Mouse (Mus musculus) heart, embryonic 12.5 days (tissue): ENCODE results near the gene BC052040. TPM values are rescaled to one million over a fixed set of nuclear protein-coding genes. Genes with fewer than 3 reads are reported as not detected.
A peak's percentile ranks its signal among the peaks of the same experiment; 100 is the strongest.

ENCODE experiments used
- ATAC-seq: fragments of 200-750 bp; cut with Nextera tagmentation; 2 replicates; pipeline ENCODE4 v1.8.0; 2017; ENCODE audit warnings: moderate TSS enrichment, moderate library complexity; ENCODE audit not compliant: insufficient number of reproducible peaks, low FRiP score
- H3K27ac ChIP-seq: fragments of 300-500 bp; sonication (generic); 2 replicates; pipeline ENCODE4 v1.5.1; 2016; ENCODE audit warnings: mild to moderate bottlenecking, moderate library complexity; ENCODE audit not compliant: poor library complexity, severe bottlenecking
- H3K27me3 ChIP-seq: fragments of 300-500 bp; sonication (generic); replicated peaks from 2 replicates; pipeline ENCODE4 v1.6.1; 2016; ENCODE audit warnings: mild to moderate bottlenecking, moderate library complexity
- H3K36me3 ChIP-seq: fragments of 300-500 bp; sonication (generic); 2 replicates; pipeline ENCODE4 v1.6.1; 2016; ENCODE audit warnings: mild to moderate bottlenecking, moderate library complexity
- H3K4me1 ChIP-seq: fragments of 300-500 bp; sonication (generic); replicated peaks from 2 replicates; pipeline ENCODE4 v1.6.1; 2016; ENCODE audit warnings: mild to moderate bottlenecking
- H3K4me2 ChIP-seq: fragments of 300-500 bp; sonication (generic); 2 replicates; pipeline ENCODE4 v1.6.1; 2016; ENCODE audit warnings: mild to moderate bottlenecking, moderate library complexity
- H3K4me3 ChIP-seq: fragments of 300-500 bp; sonication (generic); 2 replicates; pipeline ENCODE4 v1.5.1; 2016; ENCODE audit warnings: mild to moderate bottlenecking
- H3K9ac ChIP-seq: fragments of 300-500 bp; sonication (generic); 2 replicates; pipeline ENCODE4 v1.6.1; 2016; ENCODE audit warnings: mild to moderate bottlenecking, moderate library complexity
- H3K9me3 ChIP-seq: fragments of 300-500 bp; sonication (generic); replicated peaks from 2 replicates; pipeline ENCODE4 v1.6.1; 2016; ENCODE audit warnings: mild to moderate bottlenecking, moderate library complexity
- WGBS: fragments of 180-500 bp; shearing (Covaris S2); methylation state at CpG from one replicate; pipeline ENCODE4 v1.1.7; 2016; 5-methylcytosine and 5-hydroxymethylcytosine counted together
- polyA plus RNA-seq: library from polyadenylated mRNA; unstranded; fragments of >200 nt; fragmentation: Nextera tagmentation; extraction: Ambion mirVana; gene quantifications from 2 replicates; pipeline ENCODE4 v1.2.1, GENCODE M21; 2016

Gene BC052040
- polyA plus RNA-seq, 1 experiment from 2014 or later = 18.4 TPM

DNA sequence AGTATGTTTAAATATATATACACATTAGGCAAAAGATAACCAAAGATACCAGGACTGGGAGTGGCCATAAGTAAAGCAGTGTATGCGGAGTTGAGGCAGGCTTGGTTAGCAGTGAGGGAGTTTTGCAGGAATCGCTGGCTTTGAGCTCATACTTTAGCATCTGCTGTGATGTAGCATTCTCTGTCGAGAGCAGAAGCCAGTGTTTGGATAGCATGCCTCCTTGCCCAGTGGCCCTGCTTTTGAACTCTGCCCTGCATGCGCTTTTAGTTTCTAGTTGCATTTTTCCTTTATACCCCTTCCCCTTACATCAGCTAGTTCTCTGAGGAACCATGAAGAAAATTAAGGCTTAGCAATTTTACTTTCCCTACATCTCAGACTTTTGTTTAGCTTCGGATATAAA, 136.0 kb downstream of the BC052040 start:
- peaks cover 17% of the 10 kb centered on the region for H3K36me3 ChIP-seq
- no peak for ATAC-seq
- H3K9ac ChIP-seq = no peak overlapping the region
- peaks cover 11% of the 10 kb centered on the region for H3K9me3 ChIP-seq
- H3K4me3 ChIP-seq = no peak overlapping the region
- 70% methylated on average over 5 of the region's 5 CpGs for WGBS
- H3K27ac ChIP-seq = no peak overlapping the region
- no peak overlapping the region for H3K4me2 ChIP-seq
- no peaks in the 10 kb centered on the region for H3K4me1 ChIP-seq
- H3K27me3 ChIP-seq = no peaks in the 10 kb centered on the region

DNA sequence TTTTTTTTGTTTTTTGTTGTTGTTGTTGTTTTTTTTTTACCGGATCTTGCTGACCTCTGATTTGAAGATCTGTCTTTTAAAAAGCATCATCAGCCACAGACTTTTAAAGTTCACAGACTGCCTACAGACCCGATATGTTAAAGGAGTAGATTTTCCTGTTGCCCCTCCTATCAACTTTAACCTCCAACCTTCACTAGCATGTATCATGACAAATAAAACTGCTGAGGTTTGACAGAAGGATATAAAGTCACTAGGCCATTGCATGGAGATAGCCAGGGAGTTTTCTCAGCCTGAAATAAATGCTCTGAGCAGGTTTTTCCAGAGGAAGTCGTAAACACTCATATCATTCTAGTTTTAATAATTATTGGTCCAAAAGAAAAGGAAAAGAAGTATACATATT, 136.5 kb downstream of the BC052040 start:
- no peak overlapping the region for H3K4me3 ChIP-seq
- no peaks in the 10 kb centered on the region for H3K27me3 ChIP-seq
- H3K4me2 ChIP-seq = no peak overlapping the region
- peaks cover 17% of the 10 kb centered on the region for H3K36me3 ChIP-seq
- no peak for ATAC-seq
- no peak overlapping the region for H3K27ac ChIP-seq
- WGBS = 75% methylated on average over 3 of the region's 3 CpGs
- no peaks in the 10 kb centered on the region for H3K4me1 ChIP-seq
- no peak overlapping the region for H3K9ac ChIP-seq
- peaks cover 11% of the 10 kb centered on the region for H3K9me3 ChIP-seq

DNA sequence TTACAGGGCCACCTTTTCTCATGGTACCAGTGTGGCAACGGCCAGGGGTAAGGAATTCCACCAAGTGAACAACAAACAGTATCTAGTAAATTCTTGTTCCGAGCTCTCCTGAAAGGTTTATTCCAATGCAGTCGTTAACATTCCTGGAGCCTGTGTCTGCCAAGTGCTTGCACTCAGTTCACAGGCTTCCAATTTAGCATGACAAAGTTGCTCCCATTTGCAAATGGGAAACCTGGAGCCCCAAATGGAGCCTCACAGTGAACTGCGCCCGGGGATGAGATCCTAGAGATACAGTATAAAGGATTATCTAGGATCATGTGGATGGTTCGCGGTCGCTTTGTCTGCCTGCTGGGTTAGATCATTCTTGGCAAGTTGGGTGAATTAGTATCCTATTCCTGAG, 141.9 kb downstream of the BC052040 start:
- H3K27me3 ChIP-seq = no peaks in the 10 kb centered on the region
- H3K9me3 ChIP-seq = peaks cover 11% of the 10 kb centered on the region
- H3K36me3 ChIP-seq = peaks cover 21% of the 10 kb centered on the region
- H3K27ac ChIP-seq = no peak overlapping the region
- no peak overlapping the region for H3K4me3 ChIP-seq
- peaks cover 5% of the 10 kb centered on the region for H3K4me1 ChIP-seq
- H3K4me2 ChIP-seq = no peak overlapping the region
- ATAC-seq = no peak
- 34% methylated on average over 8 of the region's 8 CpGs for WGBS
- no peak overlapping the region for H3K9ac ChIP-seq

DNA sequence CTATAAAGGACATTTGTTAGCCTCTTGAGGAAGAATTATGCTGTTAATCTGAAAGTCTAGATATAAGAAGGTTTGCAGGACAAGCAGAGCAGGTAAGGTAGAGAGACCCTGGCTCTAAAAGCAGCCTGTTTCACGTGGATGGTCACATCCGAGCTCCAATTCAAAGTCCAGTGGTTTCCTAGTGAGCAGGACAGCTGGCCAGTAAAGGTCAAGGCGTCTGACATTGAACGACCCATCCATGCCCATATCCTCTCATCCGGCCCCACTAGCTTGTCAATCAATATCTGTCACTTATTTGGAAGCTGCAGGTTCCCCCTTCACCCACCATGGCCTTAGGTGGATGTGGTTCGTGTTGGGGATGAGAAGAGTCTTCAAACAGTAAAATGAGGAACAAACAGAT, 142.7 kb downstream of the BC052040 start:
- WGBS = 74% methylated on average over 6 of the region's 6 CpGs

DNA sequence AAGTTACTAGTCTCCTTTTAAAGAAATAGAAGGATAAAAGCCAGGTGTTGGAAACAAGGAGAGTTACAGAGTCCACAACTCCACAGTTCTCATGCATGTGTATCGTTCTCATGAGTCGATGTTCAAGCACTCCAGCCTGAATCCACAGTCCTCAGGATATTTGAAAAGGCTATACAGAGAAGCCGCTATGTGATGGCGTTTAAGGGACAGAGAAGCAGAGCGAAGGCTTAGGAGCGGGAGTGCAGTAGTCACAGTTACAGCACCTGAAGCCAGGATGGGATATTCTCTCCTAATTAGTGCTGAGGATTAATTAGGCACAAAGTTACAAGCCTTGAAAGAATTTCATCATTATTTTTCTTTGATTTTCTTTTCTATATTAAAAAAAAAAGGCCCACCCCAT, 143.2 kb downstream of the BC052040 start:
- Histone ChIP-seq H3K9me3 (peaks cover 8% of the 10 kb centered on the region), H3K27me3 (no peaks in the 10 kb centered on the region), H3K4me3 (no peak overlapping the region), H3K36me3 (peaks cover 18% of the 10 kb centered on the region), H3K9ac (no peak overlapping the region), H3K4me2 (no peak overlapping the region), H3K4me1 (peaks cover 10% of the 10 kb centered on the region), H3K27ac (no peak overlapping the region)
- 85% methylated on average over 6 of the region's 6 CpGs for WGBS
- no peak for ATAC-seq

More for the DNA sequence above, 142.7 kb downstream of the BC052040 start:
- no peak overlapping the region for H3K4me3 ChIP-seq
- no peaks in the 10 kb centered on the region for H3K27me3 ChIP-seq
- peaks cover 21% of the 10 kb centered on the region for H3K36me3 ChIP-seq
- no peak for ATAC-seq
- H3K4me1 ChIP-seq = peaks cover 10% of the 10 kb centered on the region
- peaks cover 11% of the 10 kb centered on the region for H3K9me3 ChIP-seq
- no peak overlapping the region for H3K9ac ChIP-seq
- no peak overlapping the region for H3K4me2 ChIP-seq
- H3K27ac ChIP-seq = no peak overlapping the region

DNA sequence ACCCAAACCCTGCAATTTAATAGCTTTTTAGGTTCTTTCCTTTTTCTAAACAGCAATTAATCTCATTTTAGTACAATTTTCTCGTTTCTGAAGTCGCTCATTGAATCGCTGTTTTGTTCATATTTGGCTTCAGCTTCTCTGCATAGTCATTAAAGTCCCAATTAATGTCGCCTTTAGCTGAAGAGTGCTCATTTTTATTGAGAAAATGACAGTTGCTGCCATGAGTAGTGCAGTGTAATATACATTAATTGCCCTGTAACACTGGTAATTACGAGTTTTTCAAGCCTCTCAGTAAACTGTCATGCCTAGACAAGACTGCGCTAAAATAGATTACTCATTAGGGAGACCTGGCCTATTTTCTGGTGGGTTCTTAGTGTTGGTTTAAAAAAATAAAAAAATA, 144.0 kb downstream of the BC052040 start:
- 91% methylated on average over 6 of the region's 6 CpGs for WGBS
- H3K4me3 ChIP-seq = no peak overlapping the region
- no peak overlapping the region for H3K27ac ChIP-seq
- H3K27me3 ChIP-seq = no peaks in the 10 kb centered on the region
- no peak for ATAC-seq
- no peak overlapping the region for H3K4me2 ChIP-seq
- H3K9ac ChIP-seq = no peak overlapping the region
- peaks cover 5% of the 10 kb centered on the region for H3K9me3 ChIP-seq
- peaks cover 14% of the 10 kb centered on the region for H3K36me3 ChIP-seq
- peaks cover 14% of the 10 kb centered on the region for H3K4me1 ChIP-seq

DNA sequence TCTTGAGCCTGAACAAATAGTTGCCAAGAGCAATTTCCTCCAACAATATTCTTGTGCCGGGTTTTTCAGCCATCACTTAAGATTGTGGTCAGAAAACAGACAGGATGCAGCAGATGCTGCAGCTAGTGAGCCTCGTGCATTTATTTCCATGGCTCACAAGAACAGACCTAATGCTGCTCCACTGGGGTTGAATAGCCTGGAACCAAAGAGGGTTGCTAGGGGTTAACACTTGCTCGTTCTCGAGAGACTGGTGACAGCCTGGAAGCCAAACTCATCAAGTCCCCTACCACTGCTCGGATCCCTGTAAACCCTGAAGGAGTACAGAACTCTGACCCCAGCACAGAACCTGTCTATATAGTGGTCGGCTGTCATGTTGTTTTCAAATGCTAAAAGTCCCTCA, 144.4 kb downstream of the BC052040 start:
- H3K27me3 ChIP-seq = no peaks in the 10 kb centered on the region
- WGBS = 41% methylated on average over 6 of the region's 6 CpGs
- H3K9me3 ChIP-seq = peaks cover under 1% of the 10 kb centered on the region; the same call in 1 of the 2 replicates
- H3K4me1 ChIP-seq = peaks cover 19% of the 10 kb centered on the region
- no peak for ATAC-seq
- no peak overlapping the region for H3K9ac ChIP-seq
- no peak overlapping the region for H3K4me2 ChIP-seq
- H3K27ac ChIP-seq = no peak overlapping the region
- H3K36me3 ChIP-seq = peaks cover 10% of the 10 kb centered on the region
- H3K4me3 ChIP-seq = no peak overlapping the region

DNA sequence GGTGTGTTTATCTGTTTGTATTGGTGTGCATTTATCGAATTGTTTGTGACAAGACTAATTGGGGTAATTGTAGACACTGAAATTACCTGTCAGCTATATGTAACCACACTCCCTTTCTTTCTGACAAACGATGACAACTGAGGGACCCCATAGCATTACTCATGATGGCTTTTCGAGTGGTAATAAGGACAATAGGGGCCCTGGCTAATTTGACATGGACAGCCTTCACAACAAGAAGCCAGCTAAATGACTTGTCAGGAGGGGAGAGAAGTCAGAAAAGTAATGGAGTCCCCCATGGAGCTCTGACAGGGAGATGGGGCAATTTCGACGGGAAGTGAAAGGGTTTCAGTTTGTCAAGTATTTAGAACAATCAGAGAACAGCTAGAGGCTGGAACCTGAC, 145.3 kb downstream of the BC052040 start:
- Histone ChIP-seq H3K4me1 (peaks cover 23% of the 10 kb centered on the region), H3K4me2 (no peak overlapping the region), H3K36me3 (peaks cover 4% of the 10 kb centered on the region), H3K4me3 (no peak overlapping the region), H3K9ac (no peak overlapping the region), H3K27ac (no peak overlapping the region), H3K9me3 (no peaks in the 10 kb centered on the region), H3K27me3 (no peaks in the 10 kb centered on the region)
- ATAC-seq = no peak
- WGBS = 72% methylated on average over 5 of the region's 5 CpGs

DNA sequence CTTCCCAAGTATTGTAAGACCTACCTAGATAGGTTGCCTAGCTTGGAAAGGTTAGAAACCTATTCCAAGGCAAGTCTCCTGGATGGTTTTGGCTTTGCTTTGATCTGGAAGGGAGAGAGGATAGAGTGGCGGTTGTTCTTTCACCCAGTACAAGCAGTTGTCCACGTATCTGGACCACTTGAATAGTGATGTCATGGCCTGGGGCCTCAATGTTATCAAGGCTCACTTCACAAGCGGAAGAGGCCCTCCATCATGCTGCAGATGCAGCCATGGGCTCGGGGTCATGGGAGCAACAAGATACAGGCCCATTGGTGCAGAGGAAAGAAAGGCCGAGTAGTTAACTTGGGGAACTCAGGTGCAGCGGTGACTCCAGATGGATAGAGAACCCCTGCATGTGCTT, 147.1 kb downstream of the BC052040 start:
- 53% methylated on average over 6 of the region's 6 CpGs for WGBS
- no peak overlapping the region for H3K9ac ChIP-seq
- H3K9me3 ChIP-seq = no peaks in the 10 kb centered on the region
- H3K27ac ChIP-seq = no peak overlapping the region
- peaks cover 4% of the 10 kb centered on the region for H3K36me3 ChIP-seq
- H3K27me3 ChIP-seq = no peaks in the 10 kb centered on the region
- peak; percentile 51; the same call in 1 of the 2 replicates for ATAC-seq
- H3K4me3 ChIP-seq = no peak overlapping the region
- no peak overlapping the region for H3K4me2 ChIP-seq
- H3K4me1 ChIP-seq = peaks cover 18% of the 10 kb centered on the region

DNA sequence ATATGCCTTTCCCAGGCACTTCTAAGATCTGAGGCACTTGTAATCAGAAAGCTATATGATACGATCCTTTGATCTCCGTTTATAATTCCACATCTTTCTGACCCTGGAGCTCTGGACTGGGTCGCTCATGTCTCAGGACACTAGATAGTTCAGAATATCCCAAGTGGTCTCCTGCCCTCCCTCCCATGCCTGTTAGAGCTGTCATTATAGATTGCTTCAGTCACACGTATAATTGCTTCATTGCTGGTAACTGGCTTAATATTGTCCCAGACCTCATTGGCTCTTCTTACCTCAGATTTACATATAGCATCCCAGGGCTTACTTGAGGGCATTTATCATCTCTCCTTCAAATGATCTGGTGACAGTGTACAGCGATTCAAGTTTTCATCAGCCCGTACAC, 149.0 kb downstream of the BC052040 start:
- peak overlapping the region; percentile 29; the same call in 1 of the 2 replicates for H3K4me2 ChIP-seq
- WGBS = 51% methylated on average over 6 of the region's 6 CpGs
- peak overlapping the region; percentile 71 for H3K27ac ChIP-seq
- H3K27me3 ChIP-seq = no peaks in the 10 kb centered on the region
- no peak for ATAC-seq
- no peak overlapping the region for H3K9ac ChIP-seq
- peaks cover 8% of the 10 kb centered on the region for H3K36me3 ChIP-seq
- H3K4me1 ChIP-seq = peaks cover 18% of the 10 kb centered on the region
- no peak overlapping the region for H3K4me3 ChIP-seq
- H3K9me3 ChIP-seq = no peaks in the 10 kb centered on the region

DNA sequence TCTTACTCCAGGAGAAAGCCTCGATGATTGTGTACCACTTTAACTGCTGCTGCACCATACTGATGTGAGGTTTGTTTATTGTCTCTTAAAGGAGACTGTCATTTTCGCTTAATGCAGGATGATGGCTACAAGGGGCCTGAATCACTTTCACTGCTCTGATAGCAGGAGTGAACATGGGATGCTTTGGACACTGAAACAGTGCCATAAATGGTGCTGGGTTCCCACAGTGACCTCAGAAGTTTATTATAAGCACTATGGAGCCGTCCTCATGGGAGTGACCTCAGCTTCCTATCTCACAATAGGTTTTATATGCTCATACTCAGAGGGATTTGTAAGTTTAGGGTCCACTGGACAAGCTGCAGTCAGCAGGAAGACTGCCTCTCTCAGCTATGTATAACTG, 149.7 kb downstream of the BC052040 start:
- peak; percentile 34; the same call in 1 of the 2 replicates for ATAC-seq
- H3K9me3 ChIP-seq = no peaks in the 10 kb centered on the region
- H3K9ac ChIP-seq = no peak overlapping the region
- peaks cover 18% of the 10 kb centered on the region for H3K4me1 ChIP-seq
- peaks cover 8% of the 10 kb centered on the region for H3K36me3 ChIP-seq
- H3K27me3 ChIP-seq = no peaks in the 10 kb centered on the region
- peak overlapping the region; percentile 71 for H3K27ac ChIP-seq
- no peak overlapping the region for H3K4me3 ChIP-seq
- 38% methylated on average over 3 of the region's 3 CpGs for WGBS
- peak overlapping the region; percentile 29; the same call in 1 of the 2 replicates for H3K4me2 ChIP-seq

DNA sequence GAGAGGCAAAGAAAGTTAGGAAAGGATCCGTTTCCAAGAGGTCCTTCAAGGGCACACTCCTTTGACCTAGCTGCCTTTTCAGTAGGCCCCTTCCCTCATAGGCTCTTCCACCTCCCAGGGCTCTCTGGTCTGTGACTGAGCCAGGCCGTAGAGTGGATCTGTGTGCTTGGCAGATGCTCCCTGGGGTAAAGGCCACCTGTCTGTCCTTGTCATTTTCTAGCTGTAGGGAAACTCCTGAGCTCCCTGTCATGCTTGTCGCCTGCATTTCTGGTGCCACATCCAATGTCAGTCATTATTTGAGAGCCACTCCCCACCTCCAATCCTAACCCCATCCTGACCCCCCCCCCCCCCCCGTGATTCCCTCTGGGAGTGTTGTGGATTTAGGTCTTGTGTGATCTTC, 151.1 kb downstream of the BC052040 start:
- no peak overlapping the region for H3K4me3 ChIP-seq
- H3K9me3 ChIP-seq = no peaks in the 10 kb centered on the region
- WGBS = 87% methylated on average over 4 of the region's 4 CpGs
- ATAC-seq = no peak
- H3K36me3 ChIP-seq = peaks cover 8% of the 10 kb centered on the region
- no peaks in the 10 kb centered on the region for H3K27me3 ChIP-seq
- no peak overlapping the region for H3K4me2 ChIP-seq
- peaks cover 18% of the 10 kb centered on the region for H3K4me1 ChIP-seq
- no peak overlapping the region for H3K27ac ChIP-seq
- no peak overlapping the region for H3K9ac ChIP-seq
